Comparison of ENCODE assay signal across 13 mouse cellular contexts in genomic region chr5:129974866-129975311, GRCm38 (mm10). TPM values are rescaled to one million over a fixed set of nuclear protein-coding genes. Genes with fewer than 3 reads are reported as not detected.
DNase-seq lines count a peak whose midpoint lies in the region; ATAC-seq and TF ChIP-seq lines count a peak whose summit lies in the region.
"Had no signal": no experiment of that assay in that cellular context is flagged by ENCODE, and none has a peak within 500 bp of the region (broad histone marks: within the 10 kb centered on the region; RNA-seq: fewer than 3 reads in every experiment).

No protein-coding gene starts in this region.

- peak; percentile 92 for ATAC-seq in intestine, embryonic 16.5 days
- 0 out of 2 replicates have a peak, but pooled peaks have one; percentile 18 for ATAC-seq in megakaryocyte, adult 5-6 weeks (ENCODE audit: poor library complexity, severe bottlenecking)
- no peak for ATAC-seq in midbrain, embryonic 11.5 days (ENCODE audit: low FRiP score)
- ATAC-seq: midbrain, embryonic 13.5 days had no signal

- TF ChIP-seq POLR2A in lung, adult 2 months (IDR thresholded peaks at IDR 0.05; ENCODE audit: borderline replicate concordance, extremely low read depth, low read depth, low read length): no peak
- TF ChIP-seq POLR2A in kidney, adult 2 months (IDR thresholded peaks at IDR 0.05; ENCODE audit: low read depth, low read length): no peak

- no peaks in the 10 kb centered on the region for H3K9me3 ChIP-seq in intestine, embryonic 16.5 days (ENCODE audit: control insufficient read depth, low read length)
- H3K9me3 ChIP-seq in midbrain, embryonic 11.5 days (ENCODE audit: control insufficient read depth, low read length): no peaks in the 10 kb centered on the region
- H3K9me3 ChIP-seq: heart, embryonic 12.5 days; hindbrain, embryonic 12.5 days; midbrain, embryonic 13.5 days had no signal

- H3K4me3 ChIP-seq in intestine, embryonic 16.5 days (ENCODE audit: low read length): no peak overlapping the region
- H3K4me3 ChIP-seq in lung, adult 2 months (replicated peaks; ENCODE audit: extremely low read depth, low read depth, low read length): no peak overlapping the region
- no peak overlapping the region for H3K4me3 ChIP-seq in kidney, adult 2 months (ENCODE audit: insufficient read depth, low read depth, low read length)
- no peak overlapping the region for H3K4me3 ChIP-seq in midbrain, embryonic 11.5 days (ENCODE audit: low read depth, low read length)
- H3K4me3 ChIP-seq: heart, embryonic 12.5 days; hindbrain, embryonic 12.5 days; midbrain, embryonic 13.5 days had no signal

- WGBS in intestine, embryonic 16.5 days: 58% methylated on average over 4 of the region's 4 CpGs
- 50% methylated on average over 4 of the region's 4 CpGs for WGBS in lung, adult 2 months
- WGBS in kidney, adult 2 months: 84% methylated on average over 4 of the region's 4 CpGs
- 96% methylated on average over 4 of the region's 4 CpGs for WGBS in midbrain, embryonic 11.5 days

- peak; percentile 15 for DNase-seq in 3T3-L1 (ENCODE audit: low read depth, low spot score)
- peak; percentile 55 for DNase-seq in c-Kit-negative CD71-positive TER-119-positive erythroid progenitor cells, embryonic 14.5 days (ENCODE audit: low read depth, low spot score)
- DNase-seq in lung, adult 2 months: no peak
- no peak for DNase-seq in kidney, adult 2 months
- no peak for DNase-seq in midbrain, embryonic 11.5 days (ENCODE audit: low spot score, missing footprints)
- no peak for DNase-seq in spleen, adult 12 weeks (ENCODE audit: low spot score)
- DNase-seq: kidney, adult 18-20 months; spleen, adult 18-20 months had no signal

- TF ChIP-seq CTCF in lung, adult 2 months (IDR thresholded peaks at IDR 0.05; ENCODE audit: insufficient read depth, low read length): no peak
- no peak for TF ChIP-seq CTCF in kidney, adult 2 months (conservative IDR thresholded peaks at IDR 0.05; ENCODE audit: insufficient read depth, insufficient read length, low read depth, low read length)

- no peaks in the 10 kb centered on the region for H3K27me3 ChIP-seq in intestine, embryonic 16.5 days (replicated peaks; ENCODE audit: control insufficient read depth, insufficient read depth, low read length)
- no peaks in the 10 kb centered on the region for H3K27me3 ChIP-seq in kidney, adult 2 months (replicated peaks; ENCODE audit: control insufficient read depth, insufficient read depth, low read length)
- no peaks in the 10 kb centered on the region for H3K27me3 ChIP-seq in midbrain, embryonic 11.5 days (ENCODE audit: control insufficient read depth, insufficient read depth, low read length)
- H3K27me3 ChIP-seq: heart, embryonic 12.5 days; hindbrain, embryonic 12.5 days; midbrain, embryonic 13.5 days had no signal

- H3K36me3 ChIP-seq in intestine, embryonic 16.5 days (ENCODE audit: control insufficient read depth, insufficient read depth, low read length): no peaks in the 10 kb centered on the region; the same call in 1 of the 2 replicates
- H3K36me3 ChIP-seq in kidney, adult 2 months (ENCODE audit: control insufficient read depth, insufficient read depth, low read length): no peaks in the 10 kb centered on the region
- H3K36me3 ChIP-seq in midbrain, embryonic 11.5 days (ENCODE audit: control insufficient read depth, insufficient read depth, low read length): no peaks in the 10 kb centered on the region

- no peak overlapping the region for H3K9ac ChIP-seq in intestine, embryonic 16.5 days (ENCODE audit: low read depth, low read length)
- H3K9ac ChIP-seq in midbrain, embryonic 11.5 days (ENCODE audit: low read length): no peak overlapping the region
- H3K9ac ChIP-seq: heart, embryonic 12.5 days; hindbrain, embryonic 12.5 days; midbrain, embryonic 13.5 days had no signal

- peak overlapping the region; percentile 46 for H3K27ac ChIP-seq in intestine, embryonic 16.5 days (ENCODE audit: low read length)
- no peak overlapping the region for H3K27ac ChIP-seq in kidney, adult 2 months (ENCODE audit: insufficient read depth, low read depth, low read length)
- H3K27ac ChIP-seq in midbrain, embryonic 11.5 days (ENCODE audit: low read depth, low read length): no peak overlapping the region
- H3K27ac ChIP-seq: hindbrain, embryonic 12.5 days; midbrain, embryonic 13.5 days had no signal

- no peaks in the 10 kb centered on the region; the same call in 1 of the 2 replicates for H3K4me1 ChIP-seq in intestine, embryonic 16.5 days (ENCODE audit: control insufficient read depth, insufficient read depth, low read length)
- H3K4me1 ChIP-seq in lung, adult 2 months (ENCODE audit: control insufficient read depth, insufficient read depth, low read length): no peaks in the 10 kb centered on the region
- no peaks in the 10 kb centered on the region for H3K4me1 ChIP-seq in kidney, adult 2 months (ENCODE audit: control insufficient read depth, insufficient read depth, low read length)
- no peaks in the 10 kb centered on the region for H3K4me1 ChIP-seq in midbrain, embryonic 11.5 days (ENCODE audit: control insufficient read depth, insufficient read depth, low read length)
- H3K4me1 ChIP-seq: hindbrain, embryonic 12.5 days; midbrain, embryonic 13.5 days had no signal

- no peak overlapping the region for H3K4me2 ChIP-seq in intestine, embryonic 16.5 days (ENCODE audit: low read depth, low read length)
- no peak overlapping the region for H3K4me2 ChIP-seq in midbrain, embryonic 11.5 days
- H3K4me2 ChIP-seq: heart, embryonic 12.5 days; hindbrain, embryonic 12.5 days; midbrain, embryonic 13.5 days had no signal

RNA-seq across cellular contexts. Expression of gene Gusb, which starts 28.0 kb away (rescaled TPM):
- 110 and 131 TPM in 2 replicates for polyA plus RNA-seq in intestine, embryonic 16.5 days (2015; fragmentation: Nextera tagmentation; extraction: Ambion mirVana)
- 101 and 111 TPM in 2 replicates for total RNA-seq in megakaryocyte, adult 5-6 weeks (2015)
- total RNA-seq in megakaryocyte, adult 5-6 weeks (2017): 63.9 and 70.8 TPM in 2 replicates
- 39.0 and 44.8 TPM in 2 replicates for polyA plus RNA-seq in lung, adult 2 months (2012; rRNA removed)
- polyA plus RNA-seq in kidney, adult 2 months (2012; rRNA removed): 26.0 and 26.5 TPM in 2 replicates
- polyA plus RNA-seq in midbrain, embryonic 11.5 days (2014; fragmentation: Nextera tagmentation; extraction: Ambion mirVana): 31.8 and 33.9 TPM in 2 replicates

RNA-seq across cellular contexts. Expression of gene Vkorc1l1, which starts 33.1 kb away (rescaled TPM):
- 22.1 and 28.8 TPM in 2 replicates for polyA plus RNA-seq in intestine, embryonic 16.5 days (2015; fragmentation: Nextera tagmentation; extraction: Ambion mirVana)
- total RNA-seq in megakaryocyte, adult 5-6 weeks (2015): 34.7 and 39.4 TPM in 2 replicates
- 17.9 and 18.6 TPM in 2 replicates for total RNA-seq in megakaryocyte, adult 5-6 weeks (2017)
- polyA plus RNA-seq in lung, adult 2 months (2012; rRNA removed): 9.7 and 19.5 TPM in 2 replicates
- polyA plus RNA-seq in kidney, adult 2 months (2012; rRNA removed): 14.8 and 19.3 TPM in 2 replicates
- 36.0 and 36.8 TPM in 2 replicates for polyA plus RNA-seq in midbrain, embryonic 11.5 days (2014; fragmentation: Nextera tagmentation; extraction: Ambion mirVana)

RNA-seq across cellular contexts. Expression of gene Asl, which starts 54.2 kb away (rescaled TPM):
- 74.1 and 89.4 TPM in 2 replicates for polyA plus RNA-seq in intestine, embryonic 16.5 days (2015; fragmentation: Nextera tagmentation; extraction: Ambion mirVana)
- total RNA-seq in megakaryocyte, adult 5-6 weeks (2015): 20.2 and 29.5 TPM in 2 replicates
- 21.3 and 25.7 TPM in 2 replicates for total RNA-seq in megakaryocyte, adult 5-6 weeks (2017)
- 22.1 and 27.3 TPM in 2 replicates for polyA plus RNA-seq in lung, adult 2 months (2012; rRNA removed)
- 440 and 469 TPM in 2 replicates for polyA plus RNA-seq in kidney, adult 2 months (2012; rRNA removed)
- 24.2 and 30.1 TPM in 2 replicates for polyA plus RNA-seq in midbrain, embryonic 11.5 days (2014; fragmentation: Nextera tagmentation; extraction: Ambion mirVana)

RNA-seq across cellular contexts. Expression of gene Crcp, which starts 54.2 kb away (rescaled TPM):
- 37.2 and 38.7 TPM in 2 replicates for polyA plus RNA-seq in intestine, embryonic 16.5 days (2015; fragmentation: Nextera tagmentation; extraction: Ambion mirVana)
- total RNA-seq in megakaryocyte, adult 5-6 weeks (2015): 49.4 and 54.0 TPM in 2 replicates
- total RNA-seq in megakaryocyte, adult 5-6 weeks (2017): 48.3 and 53.8 TPM in 2 replicates
- polyA plus RNA-seq in lung, adult 2 months (2012; rRNA removed): 9.4 and 12.9 TPM in 2 replicates
- 14.4 and 19.3 TPM in 2 replicates for polyA plus RNA-seq in kidney, adult 2 months (2012; rRNA removed)
- 41.1 and 42.7 TPM in 2 replicates for polyA plus RNA-seq in midbrain, embryonic 11.5 days (2014; fragmentation: Nextera tagmentation; extraction: Ambion mirVana)

Comparison
In these comparisons a context has a peak if more than half of its experiments do, and no peak if none do; other contexts are left out.
1. DNase-seq: peak in 3T3-L1 (single experiment) and c-Kit-negative CD71-positive TER-119-positive erythroid progenitor cells, embryonic 14.5 days (single experiment); none in lung, adult 2 months (single experiment), kidney, adult 2 months (single experiment), midbrain, embryonic 11.5 days (single experiment) and spleen, adult 12 weeks (single experiment).